ENCODE assay signal across 16 mouse cellular contexts in the genomic region with DNA sequence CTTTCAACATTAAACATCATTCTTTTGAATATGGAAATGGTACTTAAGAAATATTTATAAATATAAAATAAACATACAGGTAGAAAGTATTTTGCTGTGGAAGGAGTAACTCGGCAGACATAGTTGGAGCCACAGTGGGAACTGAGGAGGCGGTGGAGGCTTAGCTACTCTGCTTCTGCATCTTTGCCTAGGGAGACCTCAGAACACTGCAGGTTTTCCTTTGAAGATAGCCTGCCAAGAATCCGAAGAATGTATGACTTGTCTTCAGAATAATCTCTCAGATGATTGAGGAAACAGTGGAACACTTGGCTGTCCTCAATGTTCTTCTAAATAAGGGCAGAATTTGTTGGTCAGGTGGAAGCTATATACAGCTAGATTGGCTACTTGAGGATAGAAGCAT.
"Had no signal": no experiment of that assay in that cellular context is flagged by ENCODE, and none has a peak within 500 bp of the region (broad histone marks: within the 10 kb centered on the region; RNA-seq: fewer than 3 reads in every experiment).

No protein-coding gene starts in this region.

- H3K4me3 ChIP-seq: kidney, embryonic 15.5 days; limb, embryonic 13.5 days; liver, embryonic 13.5 days; midbrain, embryonic 13.5 days had no signal

- H3K27me3 ChIP-seq: kidney, embryonic 15.5 days; liver, embryonic 13.5 days; midbrain, embryonic 13.5 days had no signal

- H3K4me1 ChIP-seq: kidney, embryonic 15.5 days; liver, embryonic 13.5 days had no signal

- ATAC-seq: midbrain, embryonic 13.5 days; midbrain, embryonic 16.5 days had no signal

- H3K4me2 ChIP-seq: kidney, embryonic 15.5 days; limb, embryonic 13.5 days; liver, embryonic 13.5 days; midbrain, embryonic 13.5 days had no signal

- H3K27ac ChIP-seq: kidney, embryonic 15.5 days; limb, embryonic 13.5 days; liver, embryonic 13.5 days; midbrain, embryonic 13.5 days; stomach, postnatal 0 days had no signal

- H3K9me3 ChIP-seq: kidney, embryonic 15.5 days; limb, embryonic 13.5 days; liver, embryonic 13.5 days; midbrain, embryonic 13.5 days had no signal

- H3K36me3 ChIP-seq: kidney, embryonic 15.5 days; limb, embryonic 13.5 days; liver, embryonic 13.5 days; midbrain, embryonic 13.5 days had no signal

- H3K9ac ChIP-seq: kidney, embryonic 15.5 days; limb, embryonic 13.5 days; liver, embryonic 13.5 days; midbrain, embryonic 13.5 days had no signal

- DNase-seq: kidney, adult 2 months; kidney, postnatal 10 days; kidney, postnatal 36 days; left cerebral cortex, postnatal 4 days; liver, embryonic 13.5 days; lung, adult 2 months; lung, postnatal 14 days; lung, postnatal 4 days; thymus, adult 2 months; thymus, postnatal 14 days; thymus, postnatal 4 days had no signal
